Mouse (Mus musculus): ENCODE results near the gene Srpk2.
"Not testable (repeated sequence)": the region's sequence is repeated elsewhere in the genome, so short reads cannot be mapped to it uniquely, and the experiment has no call there.

The Srpk2 gene

GRCm38 (mm10) chr5:23604036-23604705, 80.2 kb downstream of the Srpk2 start:
- DNase-seq (ENCODE audit: low spot score) = no peak

GRCm38 (mm10) chr5:23599750-23600537, 84.5 kb downstream of the Srpk2 start:
- DNase-seq (ENCODE audit: low spot score) = no peak

- DNase-seq (ENCODE audit: low spot score) = no peak
Observed at GRCm38 (mm10) chr5:23599171-23599570, 85.2 kb downstream of the Srpk2 start.

GRCm38 (mm10) chr5:23598491-23598890, 85.9 kb downstream of the Srpk2 start:
- DNase-seq (ENCODE audit: low spot score) = no peak

- no peak for DNase-seq (ENCODE audit: low spot score)
Observed at GRCm38 (mm10) chr5:23597999-23598398, 86.4 kb downstream of the Srpk2 start.

- no peak for DNase-seq (ENCODE audit: low spot score)
Observed at GRCm38 (mm10) chr5:23597260-23597864, 87.1 kb downstream of the Srpk2 start.

- no peak for DNase-seq (ENCODE audit: low spot score)
Observed at GRCm38 (mm10) chr5:23596326-23596965, 88.0 kb downstream of the Srpk2 start.

GRCm38 (mm10) chr5:23590298-23590697, 94.1 kb downstream of the Srpk2 start:
- not testable (repeated sequence) for DNase-seq (ENCODE audit: low spot score)

GRCm38 (mm10) chr5:23587614-23588013, 96.8 kb downstream of the Srpk2 start:
- no peak for DNase-seq (ENCODE audit: low spot score)

- DNase-seq (ENCODE audit: low spot score) = no peak
Observed at GRCm38 (mm10) chr5:23586531-23587453, 97.6 kb downstream of the Srpk2 start.

- DNase-seq (ENCODE audit: low spot score) = peak; percentile 31
Observed at GRCm38 (mm10) chr5:23581484-23582060, 102.8 kb downstream of the Srpk2 start.

GRCm38 (mm10) chr5:23579120-23579880, 105.1 kb downstream of the Srpk2 start:
- no peak for DNase-seq (ENCODE audit: low spot score)

GRCm38 (mm10) chr5:23578322-23578957, 106.0 kb downstream of the Srpk2 start:
- no peak for DNase-seq (ENCODE audit: low spot score)

- no peak for DNase-seq (ENCODE audit: low spot score)
Observed at GRCm38 (mm10) chr5:23577847-23578246, 106.6 kb downstream of the Srpk2 start.

GRCm38 (mm10) chr5:23576336-23577094, 107.9 kb downstream of the Srpk2 start:
- no peak for DNase-seq (ENCODE audit: low spot score)

- no peak for DNase-seq (ENCODE audit: low spot score)
Observed at GRCm38 (mm10) chr5:23573942-23574341, 110.5 kb downstream of the Srpk2 start.

- no peak for DNase-seq (ENCODE audit: low spot score)
Observed at GRCm38 (mm10) chr5:23568188-23568587, 116.2 kb downstream of the Srpk2 start.

- DNase-seq (ENCODE audit: low spot score) = no peak
Observed at GRCm38 (mm10) chr5:23566382-23566781, 118.0 kb downstream of the Srpk2 start.
